Mouse (Mus musculus) midbrain, embryonic 14.5 days (tissue): ENCODE results near the gene Col11a2. TPM values are rescaled to one million over a fixed set of nuclear protein-coding genes. Genes with fewer than 3 reads are reported as not detected.
A peak's percentile ranks its signal among the peaks of the same experiment; 100 is the strongest.

ENCODE experiments used
- ATAC-seq: fragments of 200-750 bp; cut with Nextera tagmentation; 2 replicates; pipeline ENCODE4 v1.8.0; 2017; ENCODE audit warnings: moderate number of reproducible peaks, moderate library complexity; ENCODE audit not compliant: low FRiP score, low TSS enrichment
- DNase-seq: peaks from one replicate; pipeline ENCODE4 v3.0.0-alpha.2; 2015
- H3K27ac ChIP-seq: fragments of 300-500 bp; sonication (generic); replicated peaks from 2 replicates; pipeline ENCODE4 v1.5.1; 2014; ENCODE audit warnings: mild to moderate bottlenecking, low read depth, low read length, moderate library complexity
- H3K27me3 ChIP-seq: fragments of 300-500 bp; sonication (generic); 2 replicates; pipeline ENCODE4 v1.6.1; 2014; ENCODE audit warnings: low read length, control low read depth, mixed read lengths; ENCODE audit not compliant: control insufficient read depth, insufficient read depth
- H3K36me3 ChIP-seq: fragments of 300-500 bp; sonication (generic); 2 replicates; pipeline ENCODE4 v1.6.1; 2014; ENCODE audit warnings: low read length, control low read depth; ENCODE audit not compliant: control insufficient read depth, insufficient read depth
- H3K4me1 ChIP-seq: fragments of 300-500 bp; sonication (generic); 2 replicates; pipeline ENCODE4 v1.6.1; 2014; ENCODE audit warnings: mild to moderate bottlenecking, antibody characterized with exemption, low read length, control low read depth; ENCODE audit not compliant: control insufficient read depth, insufficient read depth
- H3K4me2 ChIP-seq: fragments of 300-500 bp; sonication (generic); 2 replicates; pipeline ENCODE4 v1.6.1; 2014; ENCODE audit warnings: mild to moderate bottlenecking, low read length, moderate library complexity
- H3K4me3 ChIP-seq: fragments of 300-500 bp; sonication (generic); replicated peaks from 2 replicates; pipeline ENCODE4 v1.5.1; 2014; ENCODE audit warnings: low read depth, low read length
- H3K9ac ChIP-seq: fragments of 300-500 bp; sonication (generic); replicated peaks from 2 replicates; pipeline ENCODE4 v1.6.1; 2014; ENCODE audit warnings: mild to moderate bottlenecking, low read length, moderate library complexity
- H3K9me3 ChIP-seq: fragments of 300-500 bp; sonication (generic); 2 replicates; pipeline ENCODE4 v1.6.1; 2016; ENCODE audit warnings: low read length, control low read depth, mixed read lengths; ENCODE audit not compliant: control insufficient read depth
- WGBS: fragments of 180-500 bp; shearing (Covaris S2); extraction: QIAGEN DNeasy Blood & Tissue Kit; methylation state at CpG from one replicate; pipeline ENCODE4 v1.1.7; 2014; 5-methylcytosine and 5-hydroxymethylcytosine counted together
- polyA plus RNA-seq: library from polyadenylated mRNA; unstranded; fragments of >200 nt; fragmentation: Nextera tagmentation; extraction: Ambion mirVana; gene quantifications from 2 replicates; pipeline ENCODE4 v1.2.1, GENCODE M21; 2014

The Col11a2 gene
- polyA plus RNA-seq, 1 experiment from 2014 or later, result 2.4 TPM

- H3K27me3 ChIP-seq, result no peaks in the 10 kb centered on the region
- WGBS, result 86% methylated on average over 18 of the region's 18 CpGs
- no peaks in the 10 kb centered on the region for H3K9me3 ChIP-seq
- DNase-seq (no peak), ATAC-seq (no peak)
- H3K4me1 ChIP-seq, result peaks cover 55% of the 10 kb centered on the region
- no peak overlapping the region for H3K27ac ChIP-seq
- peaks cover 26% of the 10 kb centered on the region for H3K36me3 ChIP-seq
- peak overlapping the region; percentile 98 for H3K4me2 ChIP-seq
- peak overlapping the region; percentile 94; the same call in 1 of the 2 replicates for H3K9ac ChIP-seq
- peak overlapping the region; percentile 86; the same call in 1 of the 2 replicates for H3K4me3 ChIP-seq
These were observed 9.9 kb upstream of the Col11a2 start for GRCm38 (mm10) chr17:34029150-34029889.

- Histone ChIP-seq H3K4me2 (peak overlapping the region; percentile 98), H3K9me3 (no peaks in the 10 kb centered on the region), H3K4me1 (peaks cover 55% of the 10 kb centered on the region), H3K27ac (no peak overlapping the region), H3K9ac (peak overlapping the region; percentile 94; the same call in 1 of the 2 replicates), H3K27me3 (no peaks in the 10 kb centered on the region), H3K4me3 (peak overlapping the region; percentile 86), H3K36me3 (peaks cover 27% of the 10 kb centered on the region)
- DNase-seq, result no peak
- no peak for ATAC-seq
- 52% methylated on average over 21 of the region's 21 CpGs for whole genome bisulfite sequencing
These were observed 9.2 kb upstream of the Col11a2 start for GRCm38 (mm10) chr17:34029890-34030595.

- H3K4me3 ChIP-seq, result peak overlapping the region; percentile 86
- ATAC-seq (no peak), DNase-seq (peak; percentile 34)
- H3K36me3 ChIP-seq, result peaks cover 35% of the 10 kb centered on the region
- peaks cover 47% of the 10 kb centered on the region for H3K4me1 ChIP-seq
- H3K9me3 ChIP-seq, result no peaks in the 10 kb centered on the region
- peak overlapping the region; percentile 98 for H3K27ac ChIP-seq
- peak overlapping the region; percentile 94 for H3K9ac ChIP-seq
- WGBS, result 4% methylated on average over 20 of the region's 20 CpGs
- peak overlapping the region; percentile 98 for H3K4me2 ChIP-seq
- H3K27me3 ChIP-seq, result no peaks in the 10 kb centered on the region
These were observed 8.3 kb upstream of the Col11a2 start for GRCm38 (mm10) chr17:34030861-34031326.

GRCm38 (mm10) chr17:34031465-34032173 is 7.6 kb upstream of the Col11a2 start, which contains the start of the genes Slc39a7 and Rxrb:
Gene Slc39a7, minus strand, starts transcription at chr17:34031682.
Gene Rxrb, plus strand, starts transcription at chr17:34031812.
- peak within 1 kb of the TSS; percentile 98 for H3K4me2 ChIP-seq
- WGBS, result under 1% methylated on average over 88 of the region's 88 CpGs
- ATAC-seq, result peak; percentile 78
- peak within 1 kb of the TSS; percentile 94 for H3K9ac ChIP-seq
- peak within 1 kb of the TSS; percentile 86 for H3K4me3 ChIP-seq
- peak; percentile 99 for DNase-seq
- peaks cover 42% of the 10 kb centered on the region for H3K36me3 ChIP-seq
- H3K27me3 ChIP-seq, result no peaks in the 10 kb centered on the region
- H3K9me3 ChIP-seq, result no peaks in the 10 kb centered on the region
- peaks cover 40% of the 10 kb centered on the region for H3K4me1 ChIP-seq
- H3K27ac ChIP-seq, result peak within 1 kb of the TSS; percentile 98

GRCm38 (mm10) chr17:34032174-34032632 is 7.0 kb upstream of the Col11a2 start:
- peak; percentile 75 for DNase-seq
- Histone ChIP-seq H3K27ac (peak overlapping the region; percentile 98), H3K4me1 (peaks cover 34% of the 10 kb centered on the region), H3K4me3 (peak overlapping the region; percentile 86), H3K9ac (peak overlapping the region; percentile 94), H3K27me3 (no peaks in the 10 kb centered on the region), H3K4me2 (peak overlapping the region; percentile 98), H3K9me3 (no peaks in the 10 kb centered on the region), H3K36me3 (peaks cover 48% of the 10 kb centered on the region)
- 0 out of 2 replicates have a peak, but pooled peaks have one; percentile 0 for ATAC-seq
- WGBS, result under 1% methylated on average over 44 of the region's 48 CpGs

- no peaks in the 10 kb centered on the region for H3K9me3 ChIP-seq
- peak overlapping the region; percentile 98; the same call in 1 of the 2 replicates for H3K27ac ChIP-seq
- peak overlapping the region; percentile 94; the same call in 1 of the 2 replicates for H3K9ac ChIP-seq
- ATAC-seq, result no peak
- no peaks in the 10 kb centered on the region for H3K27me3 ChIP-seq
- DNase-seq, result no peak
- H3K4me1 ChIP-seq, result peaks cover 33% of the 10 kb centered on the region
- peaks cover 54% of the 10 kb centered on the region for H3K36me3 ChIP-seq
- 54% methylated on average over 9 of the region's 9 CpGs for WGBS
- peak overlapping the region; percentile 98 for H3K4me2 ChIP-seq
- peak overlapping the region; percentile 86 for H3K4me3 ChIP-seq
These were observed 6.4 kb upstream of the Col11a2 start for GRCm38 (mm10) chr17:34032806-34033205.

GRCm38 (mm10) chr17:34033441-34033840 is 5.8 kb upstream of the Col11a2 start:
- no peak for ATAC-seq
- no peak for DNase-seq
- Histone ChIP-seq H3K4me3 (peak overlapping the region; percentile 86; the same call in 1 of the 2 replicates), H3K4me2 (peak overlapping the region; percentile 98; the same call in 1 of the 2 replicates), H3K4me1 (peaks cover 31% of the 10 kb centered on the region), H3K9ac (no peak overlapping the region), H3K9me3 (no peaks in the 10 kb centered on the region), H3K27me3 (no peaks in the 10 kb centered on the region), H3K36me3 (peaks cover 55% of the 10 kb centered on the region), H3K27ac (no peak overlapping the region)
- 93% methylated on average over 9 of the region's 9 CpGs for WGBS

- ATAC-seq (no peak), DNase-seq (peak; percentile 71)
- Histone ChIP-seq H3K4me1 (peaks cover 33% of the 10 kb centered on the region), H3K4me2 (no peak overlapping the region), H3K27me3 (no peaks in the 10 kb centered on the region), H3K27ac (no peak overlapping the region), H3K36me3 (peaks cover 49% of the 10 kb centered on the region), H3K9me3 (no peaks in the 10 kb centered on the region), H3K9ac (no peak overlapping the region), H3K4me3 (no peak overlapping the region)
- WGBS, result 75% methylated on average over 10 of the region's 10 CpGs
These were observed 5.2 kb upstream of the Col11a2 start for GRCm38 (mm10) chr17:34034064-34034463.
